Mouse (Mus musculus) testis, postnatal 14 days (tissue): Measurements from ENCODE around the gene Acbd6.

Experiments
- DNase-seq: peaks from one replicate; pipeline ENCODE4 v3.0.0; 2021; ENCODE audit warnings: low spot score

Acbd6 gene

DNA sequence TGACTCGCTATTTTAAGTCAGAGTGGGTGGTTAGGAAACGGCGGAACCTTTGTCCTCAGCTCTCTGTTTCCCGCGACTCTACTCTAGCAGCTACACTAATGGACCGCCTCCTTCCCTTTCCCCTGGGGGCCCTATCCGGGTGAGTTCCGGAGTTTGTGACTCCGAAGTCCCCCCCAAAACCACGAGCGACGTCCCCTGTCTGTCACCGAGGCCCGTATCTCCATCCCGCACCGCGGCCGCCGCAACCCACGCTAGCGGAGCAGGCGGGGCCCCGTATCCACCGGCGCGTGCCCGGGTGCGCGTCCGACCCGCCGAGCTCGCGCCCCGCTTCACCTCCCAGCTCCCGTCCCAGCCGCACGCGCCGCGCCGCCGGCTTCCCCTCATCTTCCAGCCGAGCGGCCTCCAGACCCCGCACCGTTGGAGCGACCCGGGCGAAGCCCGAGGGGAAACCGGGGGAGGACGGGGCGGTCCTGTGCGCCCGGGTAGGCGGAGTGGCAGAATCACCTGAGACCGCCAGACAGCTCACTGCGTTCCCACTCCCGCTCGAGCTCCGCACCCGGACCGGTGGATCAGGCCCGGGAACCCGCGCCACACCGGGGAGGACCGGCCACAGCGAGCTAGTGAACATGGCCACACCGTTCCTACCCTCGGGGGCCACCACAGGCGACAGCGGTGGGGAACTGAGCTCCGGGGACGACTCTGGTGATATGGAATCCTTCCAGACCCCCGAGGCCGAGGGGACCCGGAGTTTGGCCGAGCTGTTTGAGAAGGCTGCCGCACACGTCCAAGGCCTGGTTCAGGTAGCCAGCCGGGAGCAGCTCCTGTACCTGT, at the start of gene Acbd6:
Gene Acbd6, plus strand, starts transcription at position 109 of the 831 bp plus-strand sequence.
- peak; percentile 87 for DNase-seq

DNA sequence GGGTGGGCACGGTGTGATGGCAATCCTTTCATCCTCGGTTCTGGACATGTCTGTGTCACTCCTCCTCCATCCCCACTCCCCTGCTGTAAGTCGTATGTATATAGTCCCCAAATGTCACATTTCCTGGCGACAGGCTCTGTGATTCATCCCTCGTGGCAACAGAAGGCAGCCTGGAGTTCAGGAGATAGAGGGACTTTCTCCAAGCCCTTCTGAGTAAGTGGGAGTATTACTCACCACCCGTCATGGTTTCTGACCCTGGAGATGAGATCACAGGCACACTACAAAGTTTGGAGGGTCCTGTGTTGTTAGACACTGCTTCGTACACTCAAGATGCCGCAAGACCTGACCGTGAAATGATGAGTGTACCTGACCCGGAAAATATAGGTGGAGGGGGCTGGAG, 47.7 kb upstream of the Acbd6 start:
- DNase-seq: no peak

DNA sequence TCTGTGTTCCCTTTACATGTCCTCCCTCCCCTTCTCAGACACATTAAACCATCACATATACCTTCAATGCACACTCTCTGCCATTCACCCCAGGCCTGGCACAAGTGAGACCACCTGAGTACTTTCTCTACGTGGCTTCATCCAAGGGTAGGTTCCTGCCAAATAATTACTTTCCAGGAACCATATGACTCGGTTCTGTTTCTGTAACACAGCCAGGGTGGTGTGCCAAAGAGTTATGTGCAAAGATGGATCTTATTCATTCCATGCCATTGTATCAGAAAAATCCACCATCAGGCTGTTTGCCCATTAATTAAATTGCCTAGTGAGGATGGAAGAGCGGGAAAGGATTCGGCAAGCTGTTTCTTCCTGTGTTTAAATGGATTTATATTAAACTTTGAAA, 42.1 kb upstream of the Acbd6 start:
- DNase-seq: no peak

DNA sequence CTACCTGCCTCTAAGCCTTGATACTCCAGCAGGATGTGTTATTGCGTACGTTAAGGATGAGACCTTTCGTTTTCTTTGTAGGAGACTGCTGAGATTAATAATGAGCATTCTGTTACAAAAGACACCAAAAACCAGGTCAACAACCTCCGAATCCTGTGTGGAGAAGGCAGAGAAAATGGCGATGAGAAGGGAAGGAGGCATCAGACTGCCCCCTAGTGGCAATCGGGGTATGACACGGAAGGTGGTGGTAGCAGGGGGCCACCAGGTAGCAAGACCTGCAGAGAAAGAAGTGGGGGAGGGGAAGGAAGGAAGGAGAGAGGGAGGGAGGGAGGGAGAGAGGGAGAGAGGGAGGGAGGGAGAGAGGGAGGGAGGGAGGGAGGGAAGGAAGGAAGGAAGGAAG, 41.3 kb upstream of the Acbd6 start:
- DNase-seq: peak; percentile 73

DNA sequence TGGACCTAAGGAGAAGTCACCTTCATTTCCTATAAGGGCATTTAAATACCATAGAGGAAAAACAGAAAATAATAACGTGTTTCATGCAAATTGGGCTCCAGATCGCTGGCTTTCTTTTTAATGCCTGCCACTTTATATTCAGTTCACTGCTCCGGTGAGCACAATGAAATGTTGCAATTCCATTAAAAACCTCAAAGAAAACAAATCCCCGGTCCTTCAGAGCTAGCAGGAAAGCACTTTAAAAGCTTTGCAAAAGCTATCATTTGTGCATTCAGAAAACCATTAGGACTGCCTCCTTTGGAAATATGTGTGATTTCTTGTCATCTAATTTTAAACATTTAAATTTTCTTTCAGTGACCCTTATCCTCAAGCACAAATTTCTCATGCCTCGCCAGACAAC, 40.9 kb upstream of the Acbd6 start:
- DNase-seq: no peak

DNA sequence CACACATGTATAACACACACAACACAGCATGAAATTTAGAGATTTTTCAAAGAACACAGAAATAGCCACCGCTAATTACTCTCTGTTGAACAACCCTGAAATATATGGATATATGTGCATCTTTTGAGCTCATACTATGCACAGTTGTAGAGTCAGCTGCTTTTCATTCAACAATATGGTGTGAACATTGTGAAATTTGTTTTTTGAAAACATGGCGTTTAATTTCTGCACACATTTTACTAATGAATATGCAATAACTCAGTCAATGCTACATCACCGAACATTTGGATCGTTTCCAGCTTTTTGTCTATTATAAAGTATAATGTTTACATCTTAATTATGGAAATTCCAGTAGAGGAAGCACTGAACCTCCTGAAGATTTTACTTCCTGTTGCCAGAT, 37.6 kb upstream of the Acbd6 start:
- DNase-seq: no peak

DNA sequence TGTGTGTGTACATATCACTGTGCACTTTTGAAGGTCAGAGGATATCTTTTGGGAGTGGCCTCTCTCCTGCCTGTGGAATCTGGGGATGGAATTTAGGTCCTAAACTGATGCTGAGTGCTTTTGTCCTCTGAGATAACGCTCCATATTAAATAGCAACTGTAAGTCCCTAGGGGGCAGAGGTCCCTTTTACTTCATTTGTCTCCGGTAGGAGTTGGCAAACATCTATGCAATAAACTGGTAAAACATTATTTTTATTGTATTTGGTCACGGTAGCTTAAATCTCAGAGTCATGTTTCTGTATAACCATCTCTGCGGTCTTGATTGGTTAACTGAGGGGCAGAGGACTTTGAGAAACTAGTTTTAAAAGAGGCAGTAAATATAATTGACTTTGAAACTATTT, 35.4 kb upstream of the Acbd6 start:
- no peak for DNase-seq

DNA sequence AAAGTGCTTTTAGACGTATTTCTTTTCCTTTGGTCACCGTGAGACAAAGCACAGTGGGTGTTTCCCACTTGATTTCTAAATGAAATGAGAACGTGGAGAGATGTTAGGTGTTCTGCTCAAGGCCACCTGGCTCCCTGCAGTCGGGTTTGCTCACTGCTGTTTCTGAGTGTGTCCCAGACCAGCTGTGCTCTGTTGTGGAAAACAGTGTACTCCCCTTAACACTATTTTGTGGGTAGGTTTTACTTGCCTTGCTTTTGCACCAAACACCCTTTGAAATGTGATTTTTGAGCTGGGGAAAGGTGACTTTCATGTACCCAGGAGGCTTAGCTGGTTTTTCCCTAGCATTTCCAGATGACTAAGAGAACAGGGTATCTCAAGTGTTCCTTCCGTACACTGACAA, 31.7 kb upstream of the Acbd6 start:
- no peak for DNase-seq

DNA sequence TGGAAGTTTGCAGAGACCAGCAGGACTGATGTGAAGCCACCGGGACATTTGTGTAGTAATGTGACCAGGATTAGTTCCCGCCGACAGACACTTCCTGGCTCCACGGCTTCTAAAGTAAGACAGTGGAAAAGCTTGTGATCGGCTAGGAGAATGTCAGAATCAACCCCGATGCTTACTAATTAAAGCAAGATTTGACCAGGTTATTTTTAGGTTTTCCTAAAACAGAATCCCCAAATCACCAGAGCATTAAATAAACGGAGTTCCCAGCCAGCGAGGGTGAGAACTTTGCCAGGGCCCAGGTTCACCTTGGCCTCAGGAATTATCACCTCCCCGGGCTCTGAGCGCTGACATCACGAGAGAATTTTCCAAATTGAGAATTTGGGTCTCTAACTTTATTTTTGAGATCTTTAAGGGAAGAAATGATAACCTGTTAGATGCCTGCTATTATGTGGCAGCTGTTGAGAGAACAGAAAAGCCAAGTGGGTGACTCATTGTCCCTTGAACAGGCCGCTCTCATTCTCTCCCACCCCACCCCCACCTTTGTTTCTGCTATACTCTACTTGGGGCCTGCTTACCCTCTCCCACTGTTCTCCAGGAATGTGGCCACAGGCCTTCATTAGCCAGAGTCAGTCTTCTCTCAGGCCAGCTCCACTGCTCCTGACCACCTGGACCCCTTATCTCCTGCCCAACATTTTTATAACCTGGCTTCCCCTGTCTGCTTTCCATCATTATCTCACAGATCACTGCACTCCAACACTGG, 30.7 kb upstream of the Acbd6 start:
- no peak for DNase-seq

DNA sequence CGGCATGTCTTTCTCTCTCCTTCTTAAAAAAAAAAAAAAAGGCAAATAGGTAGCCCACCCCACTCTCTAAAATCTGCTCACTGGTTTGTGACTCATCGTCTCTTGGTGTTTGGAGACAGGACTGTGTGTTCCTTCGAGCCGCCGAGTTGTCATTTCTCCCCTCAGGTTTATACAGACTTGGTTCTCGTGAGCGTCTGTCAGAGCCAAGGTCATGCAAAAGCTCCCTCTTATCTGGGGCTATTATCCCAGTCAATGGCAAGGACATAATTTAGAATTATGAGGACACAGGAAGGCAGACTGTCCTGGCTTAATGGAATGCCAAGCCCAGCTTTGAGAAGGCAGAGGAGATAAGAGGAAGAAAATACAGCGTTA, 30.1 kb upstream of the Acbd6 start:
- DNase-seq: peak; percentile 45

DNA sequence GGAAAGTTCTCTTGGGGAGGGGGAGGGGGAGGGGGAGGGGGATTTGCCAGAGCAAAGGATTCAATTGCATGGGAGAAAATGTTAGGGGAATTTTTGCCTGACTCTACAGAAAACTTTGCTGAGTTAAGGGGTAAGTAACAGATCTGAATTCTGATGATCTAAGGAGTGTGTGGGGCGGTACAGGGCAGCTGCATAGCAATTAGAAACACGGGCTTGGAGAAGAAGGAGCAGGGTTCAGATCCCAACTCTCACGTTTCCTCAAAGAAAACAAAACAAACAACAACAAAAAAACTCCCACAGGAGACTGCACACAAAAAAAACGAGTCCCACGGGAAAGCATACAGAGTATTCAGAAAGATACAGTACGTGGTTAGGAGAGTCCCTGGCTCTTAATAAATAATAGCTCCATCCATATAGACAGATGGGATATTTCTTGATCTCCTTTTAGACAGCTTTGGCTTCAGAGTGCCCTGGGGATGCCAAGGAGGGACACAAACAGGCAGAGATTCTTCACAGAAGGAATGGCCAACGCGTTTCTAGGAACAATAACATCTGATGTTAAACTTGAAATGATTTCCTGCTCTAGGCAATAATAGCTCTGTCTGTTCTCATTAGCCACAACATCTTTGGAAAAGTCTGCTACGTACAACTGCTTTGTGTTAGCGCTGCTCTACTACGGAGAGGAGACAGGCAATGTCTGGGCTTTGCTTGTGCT, 29.4 kb upstream of the Acbd6 start:
- no peak for DNase-seq

DNA sequence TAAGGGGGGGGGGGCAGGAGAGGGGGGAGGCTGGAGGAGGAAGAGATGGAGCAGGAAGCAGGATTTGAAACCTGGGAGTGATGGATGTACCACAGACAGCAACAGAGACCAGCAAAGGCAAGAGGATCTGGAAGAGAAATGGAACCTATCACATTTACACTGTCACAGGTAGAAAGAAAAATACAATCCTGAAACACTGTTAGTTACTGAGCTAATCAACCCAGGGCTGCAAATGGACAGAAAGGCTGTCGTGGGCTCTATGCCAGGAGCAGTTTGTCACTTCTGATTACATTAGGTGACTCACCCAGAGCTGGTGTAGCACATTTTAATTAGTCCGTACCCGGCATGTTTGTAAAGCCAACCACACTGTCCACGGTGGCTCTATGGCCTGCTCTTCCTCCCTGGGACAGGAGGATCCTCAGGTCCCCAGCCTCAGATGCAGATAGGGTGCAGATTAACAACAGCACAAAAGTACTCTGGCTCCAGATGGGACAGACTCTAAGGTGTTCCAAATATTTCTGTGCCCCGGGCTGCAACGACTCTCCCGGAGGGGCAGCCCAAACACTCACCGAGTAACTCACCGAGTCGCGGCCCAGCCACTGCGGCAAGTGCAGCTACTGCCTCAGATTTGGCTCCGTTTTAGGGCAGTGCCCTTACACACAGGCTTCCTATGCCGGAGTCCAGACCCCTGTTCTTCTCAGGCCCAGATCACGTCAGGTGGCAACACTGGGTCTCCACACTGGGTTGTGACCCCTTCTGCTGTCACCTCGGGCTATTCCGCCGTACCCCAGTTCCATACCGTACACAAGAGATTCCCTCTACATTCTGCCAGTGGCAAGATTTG, 28.6 kb upstream of the Acbd6 start:
- no peak for DNase-seq

DNA sequence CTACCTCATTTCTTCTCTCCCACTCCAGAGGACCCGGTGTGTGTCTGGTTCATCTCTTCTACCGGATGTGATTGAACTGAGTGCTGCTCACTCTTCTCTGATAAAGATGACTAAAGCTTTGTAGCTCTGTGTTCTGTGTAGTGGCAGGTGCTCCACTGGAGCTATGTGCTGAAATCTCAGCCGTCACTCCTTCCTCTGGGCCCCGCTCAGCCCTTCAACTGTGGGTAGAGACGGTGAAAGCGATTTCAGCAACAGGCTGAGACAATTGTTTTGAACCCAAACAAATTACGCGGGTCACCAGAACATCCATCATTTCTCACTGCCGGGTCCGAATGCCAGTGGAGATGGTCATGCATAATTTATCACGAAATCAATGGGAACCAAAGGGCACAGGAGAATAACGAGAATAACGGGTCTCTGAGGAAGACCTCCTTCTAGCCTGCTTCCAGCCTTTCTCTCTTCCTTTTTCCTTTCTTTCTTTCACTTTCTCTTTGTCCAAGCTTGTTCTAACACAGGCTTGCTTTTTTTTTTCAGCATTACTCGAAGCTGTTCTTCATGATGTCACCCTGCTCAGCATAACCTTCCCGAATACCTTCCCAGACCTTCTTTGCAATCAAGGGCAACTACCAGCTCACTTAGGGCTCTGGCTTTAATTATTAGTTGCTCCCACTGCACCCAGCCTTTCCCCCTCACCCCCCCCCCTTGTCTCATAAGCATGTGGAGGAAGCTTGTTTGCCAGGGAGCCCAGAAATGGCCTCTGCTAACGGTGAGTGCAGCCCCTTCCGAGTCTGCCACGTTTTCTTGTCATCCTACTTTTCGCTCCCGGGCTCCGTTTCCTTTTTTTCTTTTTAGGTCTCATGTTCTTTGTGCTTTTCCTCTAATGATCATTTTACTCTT, 27.1 kb upstream of the Acbd6 start:
- DNase-seq: no peak

DNA sequence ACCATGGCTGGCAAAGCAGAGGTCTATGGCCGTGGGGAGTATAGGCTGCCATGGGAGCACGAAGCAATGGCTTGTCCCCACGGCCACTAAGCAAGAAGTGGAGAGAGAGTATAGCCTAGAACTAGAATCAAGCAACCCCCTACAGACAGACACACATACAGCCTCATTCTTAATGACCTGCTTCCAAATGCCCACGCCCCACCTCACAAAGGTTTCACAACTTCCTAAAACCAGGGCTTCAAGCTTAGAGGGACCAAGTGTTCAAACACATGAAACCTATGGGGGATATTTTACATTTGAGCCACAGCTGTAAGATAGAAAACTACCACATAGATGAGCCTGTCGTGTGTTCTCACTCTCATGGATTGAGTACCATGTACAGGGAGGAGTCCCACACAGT, 25.5 kb upstream of the Acbd6 start:
- no peak for DNase-seq

DNA sequence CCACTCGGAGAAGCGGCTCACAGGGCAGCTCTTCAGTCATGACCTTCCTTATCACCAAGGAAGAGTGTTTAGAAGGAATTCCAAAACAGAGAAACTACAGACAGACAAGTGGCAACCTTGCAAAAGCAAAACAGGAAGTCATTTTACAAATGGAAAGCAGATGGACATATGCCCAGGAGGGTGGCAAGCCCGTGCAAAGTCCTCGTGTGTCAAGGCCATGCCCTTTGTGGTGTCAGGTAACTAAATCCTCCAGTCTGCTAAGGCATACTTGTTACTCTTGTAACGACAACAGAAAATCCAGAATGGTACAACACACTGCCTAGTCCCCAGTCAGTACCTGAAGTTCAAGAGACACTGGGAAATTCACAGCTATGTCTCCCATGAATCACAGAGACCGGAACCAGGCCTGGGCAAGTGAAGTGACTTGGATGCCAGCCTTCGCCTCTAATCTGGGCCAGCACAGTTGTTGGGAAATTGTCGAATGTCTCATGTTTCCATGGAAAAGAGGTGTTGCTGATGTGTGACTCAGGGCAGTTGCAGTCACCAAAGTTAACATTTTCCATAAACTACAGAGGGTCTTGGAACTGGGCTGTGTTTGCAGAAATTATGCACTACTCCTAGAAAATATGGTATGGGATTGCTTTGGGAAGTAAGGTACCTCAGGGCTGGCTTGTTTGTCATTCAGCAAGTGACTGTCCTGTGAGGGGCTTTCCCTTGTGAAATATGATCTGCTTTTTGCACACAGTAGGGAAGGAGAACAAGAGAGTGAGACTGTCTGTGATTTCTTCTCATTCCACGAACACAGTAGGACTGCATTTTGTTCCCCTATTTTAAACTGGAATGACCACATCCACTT, 24.9 kb upstream of the Acbd6 start:
- no peak for DNase-seq

DNA sequence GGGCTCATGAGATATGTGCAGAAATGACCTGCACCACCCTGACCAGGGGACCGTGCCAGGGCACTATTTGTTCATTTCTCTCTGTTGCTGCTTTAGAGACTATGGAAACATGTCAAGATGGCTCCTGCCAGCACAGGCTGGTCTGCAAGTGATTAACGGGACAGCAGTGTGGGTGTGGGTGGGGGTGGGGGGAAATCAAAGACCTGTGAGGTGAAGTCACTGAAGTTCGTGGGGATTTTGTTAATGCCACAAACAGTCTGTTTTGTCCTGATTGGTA, 24.3 kb upstream of the Acbd6 start:
- no peak for DNase-seq

DNA sequence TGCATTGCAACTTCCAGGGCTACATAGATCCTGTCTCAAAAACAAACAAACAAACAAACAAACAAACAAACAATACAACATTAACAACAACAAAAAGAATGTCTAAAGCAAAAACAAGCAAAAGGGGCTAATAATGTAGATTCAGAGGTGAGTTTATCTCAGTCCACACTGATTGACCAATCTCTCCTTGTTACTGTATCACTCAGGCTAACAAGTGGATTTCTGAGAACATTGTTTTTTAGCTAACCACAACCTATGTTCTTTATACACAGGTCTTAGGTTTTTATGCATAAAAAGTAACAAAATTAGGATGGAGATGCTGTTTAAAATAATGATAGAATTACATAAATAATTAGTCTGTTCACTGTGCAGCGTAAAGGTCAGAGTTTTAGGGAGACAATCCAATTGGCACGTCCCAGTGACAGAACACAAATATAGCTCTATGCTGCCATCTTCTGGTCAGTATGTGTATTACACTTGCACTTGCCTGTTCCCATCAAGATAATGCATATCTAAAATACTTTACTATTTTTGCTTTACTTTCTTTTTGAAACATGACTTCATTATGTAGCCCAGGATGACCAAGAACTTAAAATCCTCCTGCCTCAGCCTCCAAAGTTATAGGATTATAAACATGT, 20.8 kb upstream of the Acbd6 start:
- DNase-seq: peak; percentile 26

DNA sequence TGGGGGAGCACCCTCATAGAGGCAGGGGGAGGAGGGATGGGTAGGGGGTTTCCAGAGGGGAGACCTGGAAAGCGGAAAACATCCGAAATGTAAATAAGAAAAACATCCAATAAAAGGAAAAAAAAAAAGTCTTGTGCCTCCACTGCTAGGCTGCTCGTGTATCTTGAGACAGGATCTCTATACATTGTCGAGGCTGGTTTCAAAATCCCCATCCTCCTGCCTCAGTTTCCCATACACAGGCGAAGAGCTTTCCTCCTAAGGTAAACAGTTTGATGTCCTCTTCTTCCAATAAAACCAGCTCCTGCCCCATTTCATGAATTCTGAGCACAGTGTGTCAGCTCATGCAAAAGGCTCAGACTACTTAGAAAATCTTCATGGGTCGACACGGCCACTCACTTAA, 19.9 kb upstream of the Acbd6 start:
- no peak for DNase-seq

DNA sequence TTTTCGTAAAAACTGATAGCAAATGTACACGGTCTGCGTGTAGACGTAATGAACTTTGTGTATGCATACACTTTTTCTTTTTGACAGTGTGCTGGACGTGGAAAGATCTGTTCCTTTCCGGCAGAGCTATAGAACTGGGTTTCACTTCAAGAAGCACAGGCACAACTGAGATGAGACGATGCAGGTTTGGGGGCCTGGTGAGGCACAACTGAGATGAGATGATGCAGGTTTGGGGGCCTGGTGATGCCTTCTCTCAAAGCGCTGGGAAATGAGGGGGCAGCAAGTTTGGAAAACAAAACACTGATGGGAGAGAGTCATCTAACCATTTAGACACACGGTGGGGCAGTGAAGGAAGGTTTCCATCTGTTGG, 293 bp upstream of the Acbd6 start:
- no peak for DNase-seq

DNA sequence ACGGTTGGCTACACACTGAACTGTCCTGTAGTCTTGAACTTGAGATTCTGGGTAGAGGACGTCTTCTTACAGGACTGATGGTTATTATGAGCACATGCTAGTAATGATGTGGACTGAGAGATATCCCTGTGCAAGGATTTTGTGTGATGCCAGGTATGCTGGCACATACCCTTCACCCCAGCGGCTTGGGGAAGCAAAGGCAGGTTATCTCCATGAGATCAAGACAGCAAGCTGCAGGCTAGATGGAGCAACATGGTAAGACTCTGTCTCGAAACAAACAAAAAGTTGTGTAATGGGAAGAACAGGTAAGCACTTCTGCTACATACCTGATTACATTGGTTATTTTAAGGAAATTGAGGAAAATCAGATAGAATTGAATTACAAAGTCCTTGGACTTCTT, 2.1 kb downstream of the Acbd6 start:
- DNase-seq: no peak
